Mouse (Mus musculus): Measurements from ENCODE around the gene Gm21060.

GRCm38 (mm10) chr19:61267141-61267540 lies 29.7 kb downstream of the Gm21060 start:
- TF ChIP-seq CTCF (conservative IDR thresholded peaks at IDR 0.05; ENCODE audit: low read length) (no peak), NANOG (IDR thresholded peaks at IDR 0.05; ENCODE audit: borderline replicate concordance, low read length) (no peak), POU5F1 (IDR thresholded peaks at IDR 0.05; ENCODE audit: borderline replicate concordance, low read length) (no peak)
